Mouse (Mus musculus): ENCODE measurements at regions not wholly inside any gene's neighbourhood (a gene's known extent, or its start where the extent isn't known, plus 50 kb on each side); places are given as distances from the start of the nearest gene placed in this dataset.
A peak's percentile ranks its signal among the peaks of the same experiment; 100 is the strongest.

- no peak for DNase-seq (ENCODE audit: low spot score)
Measured at GRCm38 (mm10) chr12:107404821-107405220, 83.6 kb upstream of the 3110018I06Rik start.

- DNase-seq (ENCODE audit: low spot score), result no peak
Measured at GRCm38 (mm10) chr12:107423923-107424322, 64.5 kb upstream of the 3110018I06Rik start.

- DNase-seq (ENCODE audit: low spot score), result peak; percentile 1
Measured at GRCm38 (mm10) chr12:107438506-107438905, 49.9 kb upstream of the 3110018I06Rik start.

All from ovary, postnatal 14 days (tissue).